Mouse (Mus musculus) heart, adult 11 months (tissue): ENCODE results near the gene Surf2.
"Not testable (repeated sequence)": the region's sequence is repeated elsewhere in the genome, so short reads cannot be mapped to it uniquely, and the experiment has no call there.

ENCODE experiments used
- DNase-seq: peaks from one replicate; pipeline ENCODE4 v3.0.0; 2022

Surf2 gene

GRCm38 (mm10) chr2:26915927-26916728, at the start of gene Surf2, which contains the start of gene Surf1:
TSS of gene Surf2 (plus strand) at chr2:26916367.
TSS of gene Surf1 (minus strand) at chr2:26916530.
- peak; percentile 99 for DNase-seq

GRCm38 (mm10) chr2:26870666-26871065, 45.5 kb upstream of the Surf2 start:
- peak; percentile 80 for DNase-seq

DNA sequence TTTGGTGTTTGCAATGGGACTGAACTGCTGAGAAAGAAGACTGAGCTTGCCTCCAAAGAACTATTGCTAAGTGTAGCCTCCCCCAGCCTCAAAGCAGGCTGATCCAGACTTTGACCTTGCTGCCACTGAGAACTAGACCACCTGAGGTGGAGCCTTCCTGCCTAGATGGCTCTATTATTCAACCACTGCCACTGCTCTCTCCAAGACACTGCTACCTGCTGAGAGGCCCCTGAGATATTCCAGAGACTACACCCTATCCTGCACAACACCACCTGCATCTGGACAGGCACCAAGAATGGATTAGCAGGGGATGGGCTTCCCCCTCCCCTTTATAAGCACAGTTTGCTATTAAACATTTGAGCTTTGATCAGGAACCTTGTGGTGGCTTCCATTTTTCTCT, 37.6 kb upstream of the Surf2 start:
- no peak for DNase-seq

DNA sequence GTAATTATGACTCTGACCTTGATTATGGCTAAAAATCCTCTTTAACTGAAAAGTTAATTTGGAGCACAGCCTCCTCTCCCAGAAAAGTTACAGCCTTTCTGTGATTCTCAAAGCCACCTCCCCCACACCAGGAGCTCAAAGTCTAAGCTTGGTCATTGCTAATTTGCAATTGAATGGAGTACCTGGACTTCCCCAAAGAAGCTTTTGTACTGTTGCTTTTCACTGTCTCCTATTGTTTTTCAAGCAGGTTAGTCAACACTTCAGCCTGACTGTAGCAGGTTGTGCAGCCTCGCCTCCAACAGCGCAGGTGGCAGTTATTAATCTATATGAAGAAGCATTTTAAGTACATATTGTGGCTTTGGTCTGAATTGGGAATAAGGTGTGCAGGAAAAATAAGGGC, 30.6 kb upstream of the Surf2 start:
- DNase-seq: peak; percentile 58

DNA sequence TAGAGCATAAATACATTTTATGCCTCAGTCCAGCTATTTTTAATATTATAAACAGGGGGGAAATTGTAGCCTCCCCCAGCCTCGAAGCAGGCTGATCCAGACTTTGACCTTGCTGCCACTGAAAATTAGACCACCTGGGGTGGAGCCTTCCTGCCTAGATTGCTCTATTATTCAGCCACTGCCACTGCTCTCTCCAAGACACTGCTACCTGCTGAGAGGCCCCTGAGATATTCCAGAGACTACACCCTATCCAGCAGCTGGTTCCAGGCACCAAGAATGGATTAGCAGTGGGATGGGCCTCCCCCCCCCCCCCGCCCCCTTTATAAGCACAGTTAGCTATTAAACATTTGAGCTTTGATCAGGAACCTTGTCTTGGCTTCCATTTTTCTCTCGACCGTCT, 30.0 kb upstream of the Surf2 start:
- DNase-seq: not testable (repeated sequence)

GRCm38 (mm10) chr2:26895898-26896297, 20.3 kb upstream of the Surf2 start:
- peak; percentile 75 for DNase-seq

GRCm38 (mm10) chr2:26900731-26901130, 15.4 kb upstream of the Surf2 start:
- DNase-seq: peak; percentile 55

GRCm38 (mm10) chr2:26901834-26902400, 14.2 kb upstream of the Surf2 start:
- peak; percentile 85 for DNase-seq

GRCm38 (mm10) chr2:26902467-26903220, 13.5 kb upstream of the Surf2 start, which contains the start of gene Surf6:
TSS of gene Surf6 (minus strand) at chr2:26902879.
- peak; percentile 100 for DNase-seq

DNA sequence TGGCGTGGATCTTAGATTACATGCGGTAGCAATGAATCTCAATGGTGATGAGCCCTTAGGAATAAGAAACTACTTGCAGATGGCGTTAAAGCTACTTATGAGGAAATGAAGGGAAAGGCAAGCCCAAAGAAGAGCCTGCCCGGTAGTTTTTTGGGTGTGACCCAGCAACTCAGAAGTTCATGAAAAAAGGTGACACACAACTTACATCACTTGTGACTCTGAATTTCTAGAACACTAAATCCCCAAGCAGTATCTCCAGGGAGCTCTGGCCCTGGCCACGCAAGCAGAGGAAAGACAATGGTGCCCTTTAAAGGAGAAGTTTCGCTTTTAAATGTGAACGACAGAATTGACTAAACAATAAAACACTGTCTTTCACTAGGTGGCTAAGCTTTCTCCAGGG, 12.9 kb upstream of the Surf2 start:
- DNase-seq: no peak

DNA sequence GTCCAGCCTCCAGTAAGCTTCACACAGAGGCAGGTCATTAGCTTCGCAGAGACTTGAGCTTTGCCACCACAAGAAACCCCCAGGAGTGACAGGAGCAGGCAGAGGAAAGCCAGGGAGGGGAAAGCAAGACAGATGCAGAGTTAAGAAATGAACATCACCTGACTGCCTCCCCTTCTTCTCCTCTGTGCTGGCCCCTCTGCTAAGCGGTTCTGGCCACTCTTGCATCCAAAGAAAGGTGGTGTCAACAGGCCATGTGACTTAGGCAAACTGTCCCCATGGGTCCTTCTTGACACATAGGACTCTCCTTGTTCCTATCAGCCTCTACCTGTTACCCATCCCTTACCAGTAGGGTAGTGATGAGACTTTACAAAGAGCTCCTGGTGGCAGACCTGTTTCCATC, 10.2 kb upstream of the Surf2 start:
- peak; percentile 85 for DNase-seq

DNA sequence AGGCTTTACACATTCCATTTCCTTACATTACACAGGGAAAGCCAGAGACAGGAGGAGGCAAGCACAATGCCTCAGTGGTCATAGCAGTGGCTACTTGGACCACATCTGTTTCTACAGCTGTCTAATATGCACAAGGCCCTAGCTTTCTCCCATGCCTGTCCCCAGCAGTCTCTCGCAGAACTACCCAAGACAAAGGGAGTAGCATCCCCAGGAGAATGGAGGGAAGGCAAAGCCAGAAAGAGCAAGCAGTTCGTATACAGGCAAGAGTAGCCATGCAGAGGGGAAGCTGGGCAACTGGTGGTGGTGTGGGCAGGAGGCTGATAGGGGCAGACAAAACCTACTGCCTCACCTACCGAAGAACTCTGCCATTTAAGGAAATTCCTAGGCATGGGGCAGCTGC, 9.7 kb upstream of the Surf2 start:
- peak; percentile 80 for DNase-seq

- peak; percentile 92 for DNase-seq
These were observed 9.1 kb upstream of the Surf2 start for GRCm38 (mm10) chr2:26907109-26907508.

GRCm38 (mm10) chr2:26908710-26909386, 7.3 kb upstream of the Surf2 start:
- DNase-seq: peak; percentile 90

GRCm38 (mm10) chr2:26909387-26909784, 6.8 kb upstream of the Surf2 start:
- no peak for DNase-seq

DNA sequence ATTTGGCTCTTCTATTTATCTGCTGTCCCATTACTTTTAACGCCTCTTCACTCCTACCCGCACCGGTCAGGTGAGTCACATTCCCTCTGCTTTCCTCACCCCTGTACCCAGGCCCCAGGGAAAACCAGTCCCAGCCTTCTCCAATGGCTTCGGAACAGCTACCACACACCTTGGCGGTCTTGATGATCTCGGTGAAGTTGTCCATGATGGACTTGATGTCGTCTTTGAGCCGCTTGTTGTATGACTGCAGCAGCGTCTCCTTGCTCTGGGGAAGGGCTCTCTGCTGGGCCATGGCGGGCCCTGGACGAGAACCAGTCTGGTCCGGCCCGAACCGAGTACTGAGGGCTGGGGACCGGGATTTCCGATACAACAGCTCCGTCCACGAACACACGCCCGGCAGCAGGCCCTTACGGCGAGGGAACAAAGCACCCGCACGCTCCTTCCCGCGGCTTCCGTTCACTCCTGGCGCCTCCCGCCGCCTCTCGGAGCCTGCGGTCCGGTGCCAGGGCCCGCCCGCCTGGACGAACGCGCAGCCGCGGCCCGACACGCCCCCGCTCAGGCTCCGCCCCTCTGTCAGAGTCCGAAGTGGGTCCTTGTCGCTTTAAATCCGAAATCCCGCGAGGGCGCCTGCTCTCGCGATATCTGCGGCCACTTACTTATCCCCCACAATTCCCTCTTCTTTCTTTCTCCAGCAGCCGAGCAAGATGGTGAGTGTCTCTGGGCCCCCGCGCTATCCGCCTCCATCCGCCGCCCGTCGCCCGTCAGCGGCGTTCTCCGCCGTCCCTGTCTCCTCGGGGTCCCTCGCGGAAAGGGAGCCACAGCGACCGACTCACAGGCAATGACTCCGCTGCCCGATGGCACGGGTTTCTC, 5.8 kb upstream of the Surf2 start, which contains the start of the genes Med22 and Rpl7a:
Med22 (minus strand) TSS at position 554 of the 870 bp plus-strand sequence.
Rpl7a (plus strand) TSS at position 641 of the 870 bp plus-strand sequence.
- DNase-seq: peak; percentile 100

- peak; percentile 94 for DNase-seq
These were observed 5.0 kb upstream of the Surf2 start for GRCm38 (mm10) chr2:26910994-26911765.

DNA sequence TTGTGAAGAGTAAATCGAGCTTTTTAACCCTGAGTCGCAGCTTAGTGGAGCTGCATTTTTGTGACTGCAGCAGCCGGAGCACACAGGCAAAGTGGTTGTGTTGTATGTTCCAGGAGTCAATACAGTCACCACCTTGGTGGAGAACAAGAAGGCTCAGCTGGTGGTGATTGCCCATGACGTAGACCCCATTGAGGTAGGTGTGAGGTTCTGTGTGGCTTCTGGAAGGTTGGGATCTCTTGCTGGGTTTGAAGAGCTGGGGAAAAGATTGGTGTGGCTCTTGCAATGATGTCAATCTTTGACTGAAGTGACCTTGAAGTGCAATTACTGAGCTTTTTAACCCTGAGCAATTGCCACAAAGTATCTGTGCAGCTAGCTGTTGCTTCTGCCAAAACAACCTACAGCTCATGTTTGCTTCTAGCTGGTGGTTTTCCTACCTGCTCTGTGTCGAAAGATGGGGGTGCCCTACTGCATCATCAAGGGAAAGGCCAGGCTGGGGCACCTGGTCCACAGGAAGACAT, 3.9 kb upstream of the Surf2 start:
- DNase-seq: peak; percentile 78

DNA sequence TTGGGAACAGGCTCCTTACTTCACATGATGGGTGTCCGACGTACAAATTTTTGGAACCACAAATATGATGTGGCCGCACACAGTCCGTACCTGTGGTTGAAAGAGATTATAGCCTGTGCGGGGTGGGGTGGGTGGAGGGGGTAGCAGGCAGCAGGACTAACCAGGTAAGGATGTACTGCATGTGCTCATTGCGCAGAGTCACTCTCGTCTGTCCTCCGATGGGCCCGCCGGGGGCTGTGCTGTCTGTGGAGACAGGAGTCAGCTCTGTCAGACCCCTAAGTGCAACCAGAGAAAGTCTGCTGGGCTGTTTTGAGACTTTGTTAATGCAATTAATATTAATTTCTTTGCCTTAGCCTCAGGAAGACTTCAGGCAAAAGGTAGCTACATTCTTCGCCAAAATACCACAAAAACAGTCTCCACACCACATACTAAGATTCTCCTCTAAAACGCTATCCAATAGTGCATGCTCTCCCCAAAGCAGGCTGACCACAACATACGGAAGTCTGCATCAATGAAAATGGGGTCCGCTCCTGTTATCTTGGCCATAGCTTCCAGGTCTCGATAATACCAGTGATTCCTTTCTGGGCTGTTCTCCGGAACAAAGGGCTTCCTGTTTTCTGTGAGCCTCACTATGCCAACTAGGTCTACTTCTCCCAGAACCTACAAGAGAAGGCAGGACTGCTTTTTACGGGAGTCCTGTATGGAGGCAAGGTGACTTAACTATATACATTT, 2.6 kb upstream of the Surf2 start:
- DNase-seq: no peak
